Mouse (Mus musculus) MEL (cell line): Measurements from ENCODE around the gene Fkbp15. TPM values are rescaled to one million over a fixed set of nuclear protein-coding genes. Genes with fewer than 3 reads are reported as not detected.

ENCODE experiments used
- DNase-seq: peaks from one replicate; pipeline ENCODE4 v3.0.0; 2011; ENCODE audit warnings: low read depth, low spot score
- H3K27ac ChIP-seq: 2 replicates; pipeline ENCODE4 v1.5.1; 2012; ENCODE audit warnings: low read depth, mild to moderate bottlenecking, control low read depth, low read length, moderate library complexity; ENCODE audit not compliant: control insufficient read depth
- H3K27me3 ChIP-seq, 2 experiments: fragments of 150-350 bp in 1 of 2; sonication (generic) in 1 of 2; 2 replicates each; pipeline ENCODE4 v1.6.1; 2012; ENCODE audit warnings: low read length in 2 of 2, mild to moderate bottlenecking in 2 of 2, improper control_type of control experiment in 1 of 2, moderate library complexity in 1 of 2; ENCODE audit not compliant: insufficient read depth in 2 of 2, control insufficient read depth in 1 of 2
- H3K36me3 ChIP-seq, 2 experiments: 2 replicates each; pipeline ENCODE4 v1.6.1; 2012 to 2014; ENCODE audit warnings: low read length in 2 of 2, improper control_type of control experiment in 1 of 2, inconsistent platforms in 1 of 2, mild to moderate bottlenecking in 1 of 2; ENCODE audit not compliant: insufficient read depth in 2 of 2, control insufficient read depth in 1 of 2
- H3K4me1 ChIP-seq, 2 experiments: fragments of 150-350 bp in 1 of 2; sonication (generic) in 1 of 2; 2 replicates each; pipeline ENCODE4 v1.6.1; 2012; ENCODE audit warnings: low read length in 2 of 2, improper control_type of control experiment in 1 of 2, mild to moderate bottlenecking in 1 of 2; ENCODE audit not compliant: insufficient read depth in 2 of 2, control insufficient read depth in 1 of 2
- H3K4me3 ChIP-seq, 2 experiments: fragments of 150-350 bp in 1 of 2; sonication (generic) in 1 of 2; 2 replicates each; pipeline ENCODE4 v1.5.1; 2012; ENCODE audit warnings: low read depth in 2 of 2, low read length in 2 of 2, mild to moderate bottlenecking in 2 of 2, moderate library complexity in 2 of 2, control low read depth in 1 of 2, improper control_type of control experiment in 1 of 2; ENCODE audit not compliant: control insufficient read depth in 1 of 2, insufficient read depth in 1 of 2
- H3K79me2 ChIP-seq: 2 replicates; pipeline ENCODE4 v1.6.1; 2012; ENCODE audit warnings: mild to moderate bottlenecking, low read length, moderate library complexity; ENCODE audit not compliant: control insufficient read depth, poor library complexity, insufficient read depth
- H3K9ac ChIP-seq: 2 replicates; pipeline ENCODE4 v1.6.1; 2012; ENCODE audit warnings: low read depth, mild to moderate bottlenecking, control low read depth, low read length, moderate library complexity; ENCODE audit not compliant: control insufficient read depth, poor library complexity, severe bottlenecking
- H3K9me3 ChIP-seq: fragments of 150-350 bp; sonication (generic); replicated peaks from 2 replicates; pipeline ENCODE4 v1.6.1; 2012; ENCODE audit warnings: mild to moderate bottlenecking, low read length, improper control_type of control experiment, moderate library complexity; ENCODE audit not compliant: insufficient read depth
- CHD2 ChIP-seq: IDR thresholded peaks from 2 replicates; pipeline ENCODE4 v1.6.1; 2011; ENCODE audit warnings: low read length, improper control_type of control experiment
- CTCF ChIP-seq, 3 experiments: IDR thresholded peaks in 2 of 3; conservative IDR thresholded peaks in 1 of 3; 2 replicates each; pipeline ENCODE4 v1.5.1; 2011 to 2012; ENCODE audit warnings: low read length in 3 of 3, low read depth in 2 of 3, mild to moderate bottlenecking in 2 of 3, improper control_type of control experiment in 1 of 3, inconsistent platforms in 1 of 3, mixed read lengths in 1 of 3, moderate library complexity in 1 of 3; ENCODE audit not compliant: control insufficient read depth in 1 of 3, insufficient read depth in 1 of 3, poor library complexity in 1 of 3, severe bottlenecking in 1 of 3
- GABPA ChIP-seq: IDR thresholded peaks from 2 replicates; pipeline ENCODE4 v1.6.1; 2012; ENCODE audit warnings: low read depth, mild to moderate bottlenecking, inconsistent platforms, low read length, improper control_type of control experiment, moderate library complexity
- GATA1 ChIP-seq: IDR thresholded peaks from 2 replicates; pipeline ENCODE4 v1.6.1; 2011; ENCODE audit warnings: low read depth, low read length, improper control_type of control experiment
- KAT2A ChIP-seq: conservative IDR thresholded peaks from 2 replicates; pipeline ENCODE4 v1.6.1; 2012; ENCODE audit warnings: low read depth, low read length, improper control_type of control experiment, inconsistent platforms
- MYC ChIP-seq: IDR thresholded peaks from 2 replicates; pipeline ENCODE4 v1.6.1; 2011; ENCODE audit warnings: low read depth, mild to moderate bottlenecking, low read length, improper control_type of control experiment, moderate library complexity
- POLR2A ChIP-seq, 2 experiments: IDR thresholded peaks; 2 replicates each; pipeline ENCODE4 v1.6.1; 2011 to 2012; ENCODE audit warnings: low read length in 2 of 2, mild to moderate bottlenecking in 2 of 2, control low read depth in 1 of 2, improper control_type of control experiment in 1 of 2, low read depth in 1 of 2, moderate library complexity in 1 of 2; ENCODE audit not compliant: control insufficient read depth in 1 of 2, insufficient read depth in 1 of 2, poor library complexity in 1 of 2
- RAD21 ChIP-seq: IDR thresholded peaks from 2 replicates; pipeline ENCODE4 v1.6.1; 2011; ENCODE audit warnings: mild to moderate bottlenecking, low read depth, low read length, improper control_type of control experiment
- SMC3 ChIP-seq: IDR thresholded peaks from 2 replicates; pipeline ENCODE4 v1.6.1; 2011; ENCODE audit warnings: low read depth, low read length, improper control_type of control experiment
- TAL1 ChIP-seq: IDR thresholded peaks from 2 replicates; pipeline ENCODE4 v1.6.1; 2012; ENCODE audit warnings: mild to moderate bottlenecking, inconsistent platforms, low read length, moderate library complexity, mixed read lengths
- TBP ChIP-seq: IDR thresholded peaks from 2 replicates; pipeline ENCODE4 v1.8.0; 2011; ENCODE audit warnings: low read depth, low read length, improper control_type of control experiment
- TCF12 ChIP-seq: IDR thresholded peaks from 2 replicates; pipeline ENCODE4 v1.6.1; 2014; ENCODE audit warnings: low read depth, mild to moderate bottlenecking, inconsistent platforms, low read length, improper control_type of control experiment, moderate library complexity
- ZC3H11A ChIP-seq: IDR thresholded peaks from 2 replicates; pipeline ENCODE4 v1.6.1; 2012; ENCODE audit warnings: low read depth, mild to moderate bottlenecking, inconsistent platforms, low read length, improper control_type of control experiment
- ZKSCAN1 ChIP-seq: IDR thresholded peaks from 2 replicates; pipeline ENCODE4 v1.6.1; 2012; ENCODE audit warnings: low read depth, mild to moderate bottlenecking, inconsistent platforms, low read length, improper control_type of control experiment, moderate library complexity
- ZMIZ1 ChIP-seq: IDR thresholded peaks from 2 replicates; pipeline ENCODE4 v1.6.1; 2012; ENCODE audit warnings: low read depth, mild to moderate bottlenecking, inconsistent platforms, low read length, improper control_type of control experiment, moderate library complexity
- polyA plus RNA-seq, 2 experiments: library from polyadenylated mRNA; stranded (reverse) in 1 of 2; unstranded in 1 of 2; fragments of >175 nt in 1 of 2; fragments of >200 nt in 1 of 2; gene quantifications; 2 replicates each; pipeline versions ENCODE4 v1.2.1 to v1.2.4; 2012; ENCODE audit warnings: low replicate concordance in 2 of 2, low read depth in 1 of 2; ENCODE audit not compliant: insufficient read length in 2 of 2, insufficient read depth in 1 of 2, missing spikeins in 1 of 2
- total RNA-seq: library from RNA; depleted of rRNA; stranded (reverse); fragments of 300-350 nt; gene quantifications from 2 replicates; pipeline ENCODE4 v1.2.3, GENCODE M21; 2012

The Fkbp15 gene
- total and polyA plus RNA-seq, 3 experiments, result 21.1 to 26.5 TPM; not detected in 1

- H3K9me3 ChIP-seq, result no peaks in the 10 kb centered on the region
- H3K4me1 ChIP-seq, result no peaks in the 10 kb centered on the region
- peak; percentile 56 for DNase-seq
- no peak for TF ChIP-seq SMC3
- no peaks in the 10 kb centered on the region for H3K79me2 ChIP-seq
- H3K9ac ChIP-seq, result no peak overlapping the region
- no peaks in the 10 kb centered on the region for H3K27me3 ChIP-seq
- H3K36me3 ChIP-seq, result no peaks in the 10 kb centered on the region
- H3K4me3 ChIP-seq, result no peak overlapping the region
- H3K27ac ChIP-seq, result no peak overlapping the region
These were observed 103.4 kb downstream of the Fkbp15 start for GRCm38 (mm10) chr4:62256931-62257330.

GRCm38 (mm10) chr4:62254551-62254950 is 105.8 kb downstream of the Fkbp15 start:
- Histone ChIP-seq H3K9me3 (no peaks in the 10 kb centered on the region), H3K36me3 (no peaks in the 10 kb centered on the region), H3K27me3 (no peaks in the 10 kb centered on the region), H3K4me1 (no peaks in the 10 kb centered on the region), H3K27ac (no peak overlapping the region), H3K9ac (no peak overlapping the region), H3K4me3 (no peak overlapping the region), H3K79me2 (no peaks in the 10 kb centered on the region)
- DNase-seq, result no peak
- TF ChIP-seq ZC3H11A (no peak), TCF12 (no peak), GABPA (no peak)

DNA sequence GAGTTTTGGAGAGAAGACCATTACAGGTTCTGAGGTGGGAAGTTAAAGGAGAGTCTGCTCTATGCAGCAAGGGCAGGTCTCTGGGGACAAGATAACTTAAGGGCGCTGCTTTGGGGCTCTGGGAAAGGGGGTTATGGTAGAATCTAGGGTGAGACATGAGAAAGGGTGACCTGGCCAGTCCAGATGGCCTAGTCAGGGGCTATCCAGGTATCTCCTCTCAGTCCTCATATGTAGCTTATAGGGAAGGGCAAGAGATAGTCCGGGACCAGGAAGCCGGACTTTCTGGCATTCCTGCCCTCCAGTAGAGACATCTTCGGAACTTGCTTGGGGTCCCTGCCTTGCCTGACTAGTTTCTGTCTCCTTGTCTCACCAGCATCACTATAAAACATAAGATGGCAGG is 108.6 kb downstream of the Fkbp15 start:
- no peaks in the 10 kb centered on the region for H3K79me2 ChIP-seq
- no peak overlapping the region for H3K9ac ChIP-seq
- H3K9me3 ChIP-seq, result no peaks in the 10 kb centered on the region
- TF ChIP-seq ZMIZ1, result no peak
- no peak for TF ChIP-seq RAD21
- no peak for TF ChIP-seq TBP
- TF ChIP-seq POLR2A (IDR thresholded peaks at IDR 0.05; ENCODE audit: control insufficient read depth in 1 of 2, insufficient read depth in 1 of 2, low read depth in 1 of 2, low read length in 2 of 2, poor library complexity in 1 of 2), result no peak
- TF ChIP-seq GABPA, result no peak
- no peak for TF ChIP-seq TAL1
- H3K27ac ChIP-seq, result no peak overlapping the region
- no peaks in the 10 kb centered on the region for H3K27me3 ChIP-seq
- no peak for DNase-seq
- no peak overlapping the region for H3K4me3 ChIP-seq
- H3K4me1 ChIP-seq, result no peaks in the 10 kb centered on the region
- H3K36me3 ChIP-seq, result no peaks in the 10 kb centered on the region

DNA sequence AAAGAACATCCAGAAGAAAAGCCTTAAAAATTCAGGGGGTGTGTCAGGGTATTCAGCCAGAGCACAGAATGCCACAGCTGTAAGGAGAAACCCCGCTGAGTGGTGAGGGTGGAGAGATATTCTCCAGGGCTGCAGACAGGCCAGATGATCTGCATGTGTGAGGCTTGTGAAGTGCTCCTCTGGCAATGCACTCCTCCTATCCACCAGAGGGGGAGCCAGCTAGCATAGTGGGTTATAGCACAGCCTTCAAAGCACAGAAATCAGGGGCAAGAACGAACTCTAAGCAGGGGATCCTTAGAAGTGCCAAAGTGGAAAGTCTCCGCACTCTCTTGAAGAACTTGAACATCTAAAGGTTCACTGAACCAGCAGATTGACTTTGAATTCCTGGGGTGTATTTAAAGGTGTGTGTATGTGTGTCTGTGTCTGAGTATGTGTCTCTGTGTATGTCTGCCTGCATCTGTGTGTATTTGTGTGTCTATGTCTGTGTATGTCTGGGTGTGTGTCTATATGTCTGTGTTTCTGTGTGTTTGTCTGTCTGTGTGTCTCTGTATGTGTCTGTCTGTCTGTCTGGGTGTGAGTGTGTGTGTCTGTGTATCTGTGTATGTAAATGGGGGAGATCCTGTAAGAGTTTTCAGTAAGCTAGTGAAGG is 109.3 kb downstream of the Fkbp15 start:
- Histone ChIP-seq H3K36me3 (no peaks in the 10 kb centered on the region), H3K4me1 (no peaks in the 10 kb centered on the region), H3K27me3 (no peaks in the 10 kb centered on the region), H3K79me2 (no peaks in the 10 kb centered on the region), H3K27ac (no peak overlapping the region), H3K9ac (no peak overlapping the region), H3K4me3 (no peak overlapping the region), H3K9me3 (no peaks in the 10 kb centered on the region)
- no peak for DNase-seq
- no peak for TF ChIP-seq MYC
- TF ChIP-seq KAT2A, result no peak
- TF ChIP-seq CTCF (IDR thresholded peaks at IDR 0.05 in 2 of 3, conservative IDR thresholded peaks at IDR 0.05 in 1 of 3; ENCODE audit: control insufficient read depth in 1 of 3, insufficient read depth in 1 of 3, low read depth in 2 of 3, low read length in 3 of 3, poor library complexity in 1 of 3, severe bottlenecking in 1 of 3), result peak in 1 of 3 experiments; percentile 7; a peak in 1 of 6 replicates
- TF ChIP-seq ZKSCAN1, result no peak
- no peak for TF ChIP-seq TCF12
- TF ChIP-seq CHD2, result no peak
- TF ChIP-seq GATA1, result no peak
